Mouse (Mus musculus) myocyte (in vitro differentiated cells): ENCODE measurements at regions not wholly inside any gene's neighbourhood (a gene's known extent, or its start where the extent isn't known, plus 50 kb on each side); places are given as distances from the start of the nearest gene placed in this dataset.

ENCODE experiments used
- H3K27me3 ChIP-seq: one replicate; pipeline ENCODE4 v1.6.1; 2011; ENCODE audit not compliant: control insufficient read depth, insufficient read depth, insufficient read length
- H3K36me3 ChIP-seq: one replicate; pipeline ENCODE4 v1.6.1; 2011; ENCODE audit not compliant: control insufficient read depth, insufficient read depth
- H3K4me2 ChIP-seq: one replicate; pipeline ENCODE4 v1.6.1; 2011; ENCODE audit warnings: low read depth, control low read depth
- H3K4me3 ChIP-seq: one replicate; pipeline ENCODE4 v1.5.1; 2011; ENCODE audit warnings: mild to moderate bottlenecking, control low read depth, moderate library complexity
- H3K79me2 ChIP-seq: one replicate; pipeline ENCODE4 v1.6.1; 2011; ENCODE audit not compliant: control insufficient read depth, insufficient read depth
- H3ac ChIP-seq: one replicate; pipeline ENCODE4 v1.6.1; 2011; ENCODE audit not compliant: control insufficient read depth, insufficient read length
- CEBPB ChIP-seq: IDR thresholded peaks from 2 replicates; pipeline ENCODE4 v1.6.1; 2011; ENCODE audit warnings: mild to moderate bottlenecking, moderate library complexity; ENCODE audit not compliant: poor library complexity, insufficient read depth, severe bottlenecking
- E2F4 ChIP-seq: IDR thresholded peaks from one replicate; pipeline ENCODE4 v1.6.1; 2011; ENCODE audit warnings: mild to moderate bottlenecking, control low read depth, moderate library complexity; ENCODE audit not compliant: insufficient read depth
- MAX ChIP-seq: IDR thresholded peaks from one replicate; pipeline ENCODE4 v1.6.1; 2011; ENCODE audit warnings: low read depth, mild to moderate bottlenecking, control low read depth
- MYOD1 ChIP-seq, 3 experiments: IDR thresholded peaks; one replicate each; pipeline ENCODE4 v1.6.1; 2011; ENCODE audit warnings: control low read depth in 2 of 3, low read depth in 2 of 3, mild to moderate bottlenecking in 2 of 3, moderate library complexity in 1 of 3; ENCODE audit not compliant: insufficient read length in 2 of 3, control insufficient read depth in 1 of 3
- MYOG ChIP-seq, 3 experiments: IDR thresholded peaks; one replicate each; pipeline ENCODE4 v1.6.1; 2011; ENCODE audit warnings: control low read depth in 2 of 3, low read depth in 2 of 3, mild to moderate bottlenecking in 2 of 3; ENCODE audit not compliant: insufficient read length in 2 of 3, control insufficient read depth in 1 of 3, insufficient read depth in 1 of 3
- POLR2A ChIP-seq: IDR thresholded peaks from one replicate; pipeline ENCODE4 v1.6.1; 2011; ENCODE audit warnings: low read depth, mild to moderate bottlenecking, control low read depth, moderate library complexity; ENCODE audit not compliant: insufficient read length
- POLR2AphosphoS2 ChIP-seq: IDR thresholded peaks from one replicate; pipeline ENCODE4 v1.6.1; 2011; ENCODE audit warnings: low read depth, control low read depth; ENCODE audit not compliant: insufficient read length
- REST ChIP-seq: IDR thresholded peaks from one replicate; pipeline ENCODE4 v1.6.1; 2011; ENCODE audit warnings: mild to moderate bottlenecking, control low read depth, moderate library complexity; ENCODE audit not compliant: insufficient read depth, insufficient read length
- SRF ChIP-seq: IDR thresholded peaks from one replicate; pipeline ENCODE4 v1.6.1; 2011; ENCODE audit warnings: low read depth; ENCODE audit not compliant: control insufficient read depth, insufficient read length
- TCF12 ChIP-seq: IDR thresholded peaks from one replicate; pipeline ENCODE4 v1.6.1; 2011; ENCODE audit warnings: mild to moderate bottlenecking, control low read depth; ENCODE audit not compliant: poor library complexity, insufficient read depth, severe bottlenecking
- TCF3 ChIP-seq: IDR thresholded peaks from one replicate; pipeline ENCODE4 v1.6.1; 2011; ENCODE audit warnings: low read depth, control low read depth; ENCODE audit not compliant: insufficient read length
- USF1 ChIP-seq: IDR thresholded peaks from one replicate; pipeline ENCODE4 v1.6.1; 2011; ENCODE audit warnings: low read depth, mild to moderate bottlenecking, control low read depth, moderate library complexity

- Histone ChIP-seq H3K79me2 (no peaks in the 10 kb centered on the region), H3K4me3 (no peak overlapping the region), H3K36me3 (no peaks in the 10 kb centered on the region), H3ac (no peak overlapping the region), H3K27me3 (no peaks in the 10 kb centered on the region), H3K4me2 (no peak overlapping the region)
- no peak for TF ChIP-seq MYOG (IDR thresholded peaks at IDR 0.05; ENCODE audit: control insufficient read depth in 1 of 3, insufficient read depth in 1 of 3, insufficient read length in 2 of 3, low read depth in 2 of 3)
Observed at GRCm38 (mm10) chr7:117896528-117896927, 219.5 kb downstream of the Rps15a start.

DNA sequence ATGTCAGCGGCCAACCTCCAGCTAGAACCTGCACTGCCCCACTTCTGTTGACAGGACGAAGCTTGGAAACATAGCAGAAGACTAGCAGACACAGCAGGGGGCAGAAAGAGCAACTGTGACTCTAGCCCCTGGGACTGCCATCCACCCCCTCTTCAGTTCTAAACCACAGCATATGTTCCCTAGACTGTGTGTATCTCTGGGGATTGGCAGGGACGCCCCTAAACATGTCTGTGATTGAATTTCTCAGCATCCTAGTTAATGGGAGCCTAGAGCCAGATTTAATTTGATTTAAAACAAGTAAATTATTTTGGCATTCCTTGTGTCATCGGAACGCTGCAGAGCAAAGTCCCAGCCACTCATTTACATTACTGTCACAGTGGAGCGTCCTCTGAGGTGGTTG lies 228.7 kb downstream of the Rps15a start:
- no peaks in the 10 kb centered on the region for H3K27me3 ChIP-seq
- no peak overlapping the region for H3ac ChIP-seq
- TF ChIP-seq TCF12 (no peak), MAX (no peak), MYOD1 (IDR thresholded peaks at IDR 0.05; ENCODE audit: control insufficient read depth in 1 of 3, insufficient read length in 2 of 3, low read depth in 2 of 3) (no peak), POLR2A (no peak), REST (no peak), POLR2AphosphoS2 (no peak), MYOG (IDR thresholded peaks at IDR 0.05; ENCODE audit: control insufficient read depth in 1 of 3, insufficient read depth in 1 of 3, insufficient read length in 2 of 3, low read depth in 2 of 3) (no peak), TCF3 (no peak), E2F4 (no peak), CEBPB (no peak), SRF (no peak), USF1 (no peak)
- H3K4me3 ChIP-seq = no peak overlapping the region
- no peak overlapping the region for H3K4me2 ChIP-seq
- H3K79me2 ChIP-seq = no peaks in the 10 kb centered on the region
- H3K36me3 ChIP-seq = no peaks in the 10 kb centered on the region

GRCm38 (mm10) chr7:117882803-117883202 lies 233.2 kb downstream of the Rps15a start:
- TF ChIP-seq E2F4 (no peak), POLR2A (no peak), TCF3 (no peak), TCF12 (no peak), MAX (no peak), REST (no peak), SRF (no peak), POLR2AphosphoS2 (no peak), MYOG (IDR thresholded peaks at IDR 0.05; ENCODE audit: control insufficient read depth in 1 of 3, insufficient read depth in 1 of 3, insufficient read length in 2 of 3, low read depth in 2 of 3) (no peak), CEBPB (no peak), MYOD1 (IDR thresholded peaks at IDR 0.05; ENCODE audit: control insufficient read depth in 1 of 3, insufficient read length in 2 of 3, low read depth in 2 of 3) (no peak), USF1 (no peak)
- Histone ChIP-seq H3K79me2 (no peaks in the 10 kb centered on the region), H3K36me3 (no peaks in the 10 kb centered on the region), H3K27me3 (no peaks in the 10 kb centered on the region), H3ac (no peak overlapping the region), H3K4me2 (no peak overlapping the region), H3K4me3 (no peak overlapping the region)

DNA sequence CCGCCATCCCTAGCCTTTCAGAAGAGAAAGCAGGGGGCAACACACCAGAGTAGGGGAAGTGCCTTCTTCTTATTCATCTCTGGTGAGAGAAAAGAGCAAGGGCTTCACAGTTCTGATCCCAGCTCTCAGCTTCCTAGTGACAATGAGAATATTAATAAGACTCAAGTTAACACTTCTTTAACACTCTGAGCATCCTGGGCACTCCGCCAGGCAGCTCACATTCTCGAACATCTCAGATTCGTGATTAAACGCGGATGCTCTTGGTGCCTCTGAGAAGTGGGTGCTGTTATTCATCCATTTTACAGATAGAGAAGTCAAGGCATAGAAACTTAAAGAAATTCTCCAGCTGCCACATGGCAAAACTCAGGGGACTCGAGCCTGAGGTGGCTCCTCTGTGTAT lies 237.1 kb downstream of the Rps15a start:
- no peaks in the 10 kb centered on the region for H3K27me3 ChIP-seq
- TF ChIP-seq CEBPB = no peak
- no peak for TF ChIP-seq MYOG (IDR thresholded peaks at IDR 0.05; ENCODE audit: control insufficient read depth in 1 of 3, insufficient read depth in 1 of 3, insufficient read length in 2 of 3, low read depth in 2 of 3)
- no peak for TF ChIP-seq REST
- TF ChIP-seq MAX = no peak
- TF ChIP-seq MYOD1 (IDR thresholded peaks at IDR 0.05; ENCODE audit: control insufficient read depth in 1 of 3, insufficient read length in 2 of 3, low read depth in 2 of 3) = no peak
- no peak for TF ChIP-seq USF1
- TF ChIP-seq POLR2A = no peak
- TF ChIP-seq POLR2AphosphoS2 = no peak
- TF ChIP-seq E2F4 = no peak
- no peak for TF ChIP-seq TCF12
- TF ChIP-seq TCF3 = no peak
- TF ChIP-seq SRF = no peak

GRCm38 (mm10) chr7:117875241-117875640 lies 240.7 kb downstream of the Rps15a start:
- no peaks in the 10 kb centered on the region for H3K36me3 ChIP-seq
- no peak overlapping the region for H3K4me3 ChIP-seq
- no peaks in the 10 kb centered on the region for H3K79me2 ChIP-seq
- H3ac ChIP-seq = no peak overlapping the region
- TF ChIP-seq USF1 (no peak), SRF (no peak), POLR2A (no peak), TCF3 (no peak)
- H3K4me2 ChIP-seq = no peak overlapping the region
- no peaks in the 10 kb centered on the region for H3K27me3 ChIP-seq

More for the DNA sequence above, 237.1 kb downstream of the Rps15a start:
- H3K79me2 ChIP-seq = no peaks in the 10 kb centered on the region
- no peak overlapping the region for H3K4me3 ChIP-seq
- H3K4me2 ChIP-seq = no peak overlapping the region
- no peak overlapping the region for H3ac ChIP-seq
- H3K36me3 ChIP-seq = no peaks in the 10 kb centered on the region
